Mouse (Mus musculus): ENCODE measurements around the gene Naxe.

DNA sequence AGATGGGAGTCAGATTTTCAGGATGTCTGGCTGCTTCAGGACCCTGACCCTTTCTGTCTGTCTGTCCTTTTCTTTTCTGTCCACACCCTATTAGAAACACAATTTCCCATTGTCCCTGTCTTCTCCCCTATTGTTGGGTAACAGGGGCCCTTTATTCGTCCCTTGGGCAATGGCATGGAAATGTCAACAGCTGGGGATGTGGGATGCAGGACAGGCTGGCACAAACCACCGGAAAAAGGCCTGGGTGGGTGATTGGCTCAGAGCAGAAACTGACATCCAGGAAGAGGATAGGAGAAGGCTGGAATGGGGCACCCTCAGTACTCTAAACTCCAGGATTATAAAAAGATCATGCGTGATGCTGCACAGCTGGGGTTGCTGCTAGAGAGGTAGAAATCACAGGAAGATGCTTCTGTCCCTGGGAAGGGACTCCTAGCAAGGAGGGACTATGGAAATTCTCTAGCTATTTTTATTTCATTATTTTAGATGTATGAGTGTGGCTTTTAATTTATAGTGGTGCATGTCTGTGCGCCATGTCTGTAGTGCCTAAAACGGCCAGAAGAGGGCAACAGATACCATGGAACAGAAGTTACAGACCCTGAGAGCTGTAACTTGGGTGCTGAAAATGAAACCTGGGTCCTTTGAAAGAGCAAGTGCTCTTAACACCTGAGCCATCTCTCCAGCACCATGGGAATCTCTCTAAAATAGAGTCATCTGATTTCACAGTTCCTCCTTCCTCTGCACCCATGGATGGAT, 30.7 kb downstream of the Naxe start, which contains the start of gene Hapln2:
- TF ChIP-seq CTCF (IDR thresholded peaks at IDR 0.05; ENCODE audit: control insufficient read depth, insufficient read depth, insufficient replicate concordance, low read depth, low read length) (no peak), POLR2A (IDR thresholded peaks at IDR 0.05; ENCODE audit: control insufficient read depth, low read depth, low read length) (no peak)
